Mouse (Mus musculus) liver, postnatal 0 days (tissue): ENCODE data around the gene Nbeal2.

ENCODE experiments used
- CTCF ChIP-seq: sonication (generic); IDR thresholded peaks from 2 replicates; pipeline ENCODE4 v1.5.1; 2016; ENCODE audit warnings: antibody characterized with exemption, low read depth
- EP300 ChIP-seq: IDR thresholded peaks from 2 replicates; pipeline ENCODE4 v1.6.1; 2016; ENCODE audit warnings: antibody characterized with exemption, low read depth, mild to moderate bottlenecking

DNA sequence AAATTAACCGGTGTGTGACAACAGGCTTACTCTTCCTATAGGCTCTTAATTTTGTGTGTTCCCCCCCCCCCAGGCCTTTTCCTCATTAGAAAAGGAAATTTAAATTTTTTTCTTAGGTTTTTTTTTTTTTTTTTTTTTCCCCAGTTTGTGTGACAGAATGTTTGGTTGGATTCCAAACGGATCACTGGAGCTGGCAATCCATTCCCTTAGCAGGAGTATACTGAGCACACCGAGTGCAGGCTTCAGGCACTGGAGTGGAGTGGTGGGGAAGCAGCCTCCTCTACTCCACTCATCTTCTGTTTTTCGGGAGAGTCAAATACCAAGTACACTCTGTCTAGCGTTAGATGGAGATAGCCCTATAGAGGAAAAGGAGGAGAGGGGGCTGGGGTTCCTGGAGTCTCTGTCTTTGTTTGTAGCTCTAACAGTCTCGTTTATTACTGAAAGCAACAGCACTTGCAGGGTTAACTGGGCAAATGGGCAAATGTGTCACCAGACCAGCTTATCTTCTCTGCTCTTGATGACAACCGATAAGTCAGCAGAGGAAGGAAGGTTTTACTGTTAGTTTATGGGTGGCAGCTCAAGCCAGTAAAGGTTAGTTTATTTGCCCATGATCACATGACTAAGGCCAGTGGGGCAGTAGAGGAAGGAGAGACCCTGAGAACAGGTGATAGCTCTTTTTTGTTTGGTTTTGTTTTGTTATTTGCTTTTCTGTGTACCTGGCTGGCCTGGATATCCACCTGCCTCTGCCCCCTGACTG lies 7.1 kb upstream of the Nbeal2 start:
- TF ChIP-seq CTCF (no peak), EP300 (no peak)
